Mouse (Mus musculus) gastrocnemius, postnatal 4 days (tissue): ENCODE measurements around the gene Cdnf. TPM values are rescaled to one million over a fixed set of nuclear protein-coding genes. Genes with fewer than 3 reads are reported as not detected.

Experiments
- total RNA-seq, 2 experiments: library from RNA; stranded (reverse); gene quantifications; 2 replicates each; pipeline ENCODE4 v1.2.3; 2021

The Cdnf gene
- total RNA-seq, 2 experiments from 2014 or later, result 4.8 to 7.8 TPM

Other genes starting within 250 kb of the Cdnf start
- 10 to 100 TPM; 15.4 to 16.7 TPM for gene Nmt2, start 228.8 kb upstream of the Cdnf start, total RNA-seq
- gene Rpp38, start 180.4 kb upstream of the Cdnf start, total RNA-seq, result 1 to 10 TPM; 6.5 to 9.8 TPM
- under 1 TPM; 0.57 to 0.59 TPM for gene Acbd7, start 176.9 kb upstream of the Cdnf start, total RNA-seq
- not detected for gene Olah, start 115.8 kb upstream of the Cdnf start, total RNA-seq
- not detected for gene Meig1, start 90.4 kb upstream of the Cdnf start, total RNA-seq
- gene Dclre1c, start 88.9 kb upstream of the Cdnf start, total RNA-seq, result 1 to 10 TPM; 4.5 to 6.1 TPM
- gene Suv39h2, start 38.0 kb upstream of the Cdnf start, total RNA-seq, result 1 to 10 TPM; 2.1 to 2.3 TPM
- 1 to 10 TPM; 3.1 to 4.0 TPM for gene Gm45902, start 240 bp upstream of the Cdnf start, total RNA-seq
- gene Hspa14, start 216 bp upstream of the Cdnf start, total RNA-seq, result 10 to 100 TPM; 30.3 to 37.1 TPM
- 10 to 100 TPM; 14.4 to 24.7 TPM for gene Fam107b, start 57.5 kb downstream of the Cdnf start, total RNA-seq